Mouse (Mus musculus) duodenum, adult 2 months (tissue): ENCODE data around the gene Lrp8. TPM values are rescaled to one million over a fixed set of nuclear protein-coding genes. Genes with fewer than 3 reads are reported as not detected.

ENCODE experiments used
- polyA plus RNA-seq: library from polyadenylated mRNA; depleted of rRNA; stranded (reverse); fragments of >200 nt; gene quantifications from 2 replicates; pipeline ENCODE4 v1.2.3, GENCODE M21; 2012; ENCODE audit warnings: low replicate concordance; rRNA removed

Gene Lrp8
- 1.4 and 3.5 TPM in 2 replicates for polyA plus RNA-seq

DNA sequence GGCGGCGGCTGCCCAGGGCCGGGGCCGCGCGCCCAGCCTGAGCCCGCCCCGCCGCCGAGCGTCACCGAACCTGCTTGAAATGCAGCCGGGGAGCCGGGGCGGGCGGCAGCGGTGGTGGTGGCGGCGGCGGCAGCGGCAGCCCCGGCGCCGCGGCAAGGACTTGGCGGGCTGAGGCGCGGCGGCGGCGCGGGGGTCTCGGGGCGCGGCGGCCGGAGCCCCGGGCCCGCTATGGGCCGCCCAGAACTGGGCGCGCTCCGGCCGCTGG is at the start of gene Lrp8:
Lrp8 (plus strand) TSS at position 77 of the 265 bp plus-strand sequence.

GRCm38 (mm10) chr4:107879254-107880050 is 77.4 kb downstream of the Lrp8 start, which contains the start of gene Magoh:
TSS of gene Magoh (plus strand) at chr4:107879755.

GRCm38 (mm10) chr4:107889731-107890432 is 87.8 kb downstream of the Lrp8 start, which contains the start of gene 0610037L13Rik:
TSS of gene 0610037L13Rik (plus strand) at chr4:107889813.

DNA sequence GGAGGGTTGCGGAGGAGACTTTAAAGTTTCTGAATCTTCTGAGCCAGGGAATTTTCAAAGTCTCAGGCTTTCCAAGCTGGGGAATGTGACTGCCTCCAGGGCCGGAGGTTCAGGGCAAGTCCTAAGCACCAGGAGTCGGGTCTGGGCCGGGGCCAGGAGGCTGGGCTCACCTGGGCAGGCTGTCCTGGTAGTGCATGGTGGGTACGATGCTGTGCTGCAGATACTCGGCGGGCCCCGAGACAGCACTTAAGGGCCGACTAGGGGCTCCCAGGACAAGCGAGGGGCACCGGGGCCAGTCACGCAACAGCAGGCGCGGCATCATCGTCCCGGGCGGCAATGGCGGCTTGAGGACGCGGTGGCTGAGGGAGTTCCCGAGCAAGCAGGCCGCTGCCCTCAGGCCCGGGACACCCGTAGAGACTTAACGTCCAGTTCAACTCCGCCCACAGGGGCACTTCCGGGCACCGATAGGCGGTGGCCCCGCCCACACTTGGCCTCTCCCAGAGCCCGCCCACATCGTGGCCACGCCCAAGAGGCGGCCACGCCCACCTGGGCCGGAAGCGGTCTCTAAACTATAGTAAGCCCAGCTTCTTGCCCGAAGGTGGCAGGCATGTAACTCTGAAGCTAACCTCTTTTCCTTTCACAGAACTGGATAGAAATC is 121.2 kb downstream of the Lrp8 start, which contains the start of gene Cpt2:
Cpt2 (minus strand) TSS at position 466 of the 658 bp plus-strand sequence.

Other genes with a start within 250 kb of the Lrp8 start
- not detected in 2 replicates for gene Dmrtb1, start 118.0 kb upstream of the Lrp8 start, polyA plus RNA-seq
- gene Magoh, start 77.5 kb downstream of the Lrp8 start, polyA plus RNA-seq: 6.2 and 17.4 TPM in 2 replicates
- gene 0610037L13Rik, start 87.6 kb downstream of the Lrp8 start, polyA plus RNA-seq: 8.7 and 9.5 TPM in 2 replicates
- 257 and 394 TPM in 2 replicates for gene Cpt2, start 121.3 kb downstream of the Lrp8 start, polyA plus RNA-seq
- 0.43 and 0.46 TPM in 2 replicates for gene Slc1a7, start 166.1 kb downstream of the Lrp8 start, polyA plus RNA-seq